Mouse (Mus musculus): ENCODE data around the gene Scn5a. TPM values are rescaled to one million over a fixed set of nuclear protein-coding genes. Genes with fewer than 3 reads are reported as not detected.

Gene Scn5a
- total and polyA plus RNA-seq, 3 experiments: 1.9 to 9.0 (median 4.3) TPM

- Histone ChIP-seq H3K4me2 (ENCODE audit: insufficient read depth, low read depth, poor library complexity, severe bottlenecking) (no peak overlapping the region), H3K36me3 (replicated peaks in 1 of 2; ENCODE audit: control insufficient read depth in 1 of 2, insufficient read depth in 1 of 2, low read length in 1 of 2) (no peaks in the 10 kb centered on the region), H3K27ac (ENCODE audit: insufficient read depth, low read depth) (no peak overlapping the region), H3K9ac (ENCODE audit: insufficient read depth, low read depth) (no peak overlapping the region), H3K27me3 (replicated peaks) (no peaks in the 10 kb centered on the region), H3K4me3 (replicated peaks in 1 of 3; ENCODE audit: low read depth in 2 of 3, low read length in 2 of 3, poor library complexity in 1 of 3) (no peak overlapping the region), H3K79me2 (replicated peaks; ENCODE audit: control insufficient read depth, extremely low read depth, insufficient read depth, poor library complexity, severe bottlenecking) (no peaks in the 10 kb centered on the region), H3K4me1 (ENCODE audit: control insufficient read depth in 1 of 2, insufficient read depth in 2 of 2) (peaks cover 16 to 28% of the 10 kb centered on the region in 2 experiments), H3K9me3 (replicated peaks; ENCODE audit: low read length) (no peaks in the 10 kb centered on the region)
- in situ Hi-C loops (cut with MboI; ENCODE audit: low pct_ligation_motif_present, low pct_unique_long_range_greater_than_20kb, low sequenced_read_pairs) (no loop called here), dilution Hi-C loops (cut with MboI; ENCODE audit: extremely low pct_ligation_motif_present, extremely low pct_unique_long_range_greater_than_20kb, low sequenced_read_pairs) (no loop called here)
- TF ChIP-seq MEF2A (IDR thresholded peaks at IDR 0.05; ENCODE audit: borderline replicate concordance, low read depth, low read length): no peak
- no peak for DNase-seq (ENCODE audit: extremely low read depth)
These were observed 99.5 kb downstream of the Scn5a start for GRCm38 (mm10) chr9:119479297-119479696.

GRCm38 (mm10) chr9:119478345-119478744 is 100.5 kb downstream of the Scn5a start:
- Histone ChIP-seq H3K27me3 (replicated peaks) (no peaks in the 10 kb centered on the region), H3K4me1 (ENCODE audit: control insufficient read depth in 1 of 2, insufficient read depth in 2 of 2) (peaks cover 9 to 18% of the 10 kb centered on the region in 2 experiments), H3K4me2 (ENCODE audit: insufficient read depth, low read depth, poor library complexity, severe bottlenecking) (no peak overlapping the region), H3K4me3 (replicated peaks in 1 of 3; ENCODE audit: low read depth in 2 of 3, low read length in 2 of 3, poor library complexity in 1 of 3) (no peak overlapping the region), H3K36me3 (replicated peaks in 1 of 2; ENCODE audit: control insufficient read depth in 1 of 2, insufficient read depth in 1 of 2, low read length in 1 of 2) (no peaks in the 10 kb centered on the region), H3K9ac (ENCODE audit: insufficient read depth, low read depth) (no peak overlapping the region), H3K27ac (ENCODE audit: insufficient read depth, low read depth) (no peak overlapping the region), H3K9me3 (replicated peaks; ENCODE audit: low read length) (no peaks in the 10 kb centered on the region), H3K79me2 (replicated peaks; ENCODE audit: control insufficient read depth, extremely low read depth, insufficient read depth, poor library complexity, severe bottlenecking) (no peaks in the 10 kb centered on the region)
- in situ Hi-C loops (cut with MboI; ENCODE audit: low pct_ligation_motif_present, low pct_unique_long_range_greater_than_20kb, low sequenced_read_pairs) (no loop called here), dilution Hi-C loops (cut with MboI; ENCODE audit: extremely low pct_ligation_motif_present, extremely low pct_unique_long_range_greater_than_20kb, low sequenced_read_pairs) (no loop called here)
- DNase-seq (ENCODE audit: extremely low read depth): no peak
- no peak for TF ChIP-seq ELF1 (IDR thresholded peaks at IDR 0.05; ENCODE audit: low read depth, low read length)
- no peak for TF ChIP-seq RCOR1 (conservative IDR thresholded peaks at IDR 0.05; ENCODE audit: low read depth, low read length)
- TF ChIP-seq IRF4 (IDR thresholded peaks at IDR 0.05; ENCODE audit: low read depth, low read length): no peak
- no peak for TF ChIP-seq BHLHE40 (IDR thresholded peaks at IDR 0.05; ENCODE audit: low read depth, low read length)
- no peak for TF ChIP-seq JUND (conservative IDR thresholded peaks at IDR 0.05; ENCODE audit: low read depth, low read length)
- TF ChIP-seq ZNF384 (IDR thresholded peaks at IDR 0.05; ENCODE audit: low read depth, low read length): no peak
- no peak for TF ChIP-seq UBTF (IDR thresholded peaks at IDR 0.05; ENCODE audit: low read depth, low read length)
- TF ChIP-seq TCF12 (IDR thresholded peaks at IDR 0.05; ENCODE audit: low read depth, low read length): no peak
- no peak for TF ChIP-seq HCFC1 (IDR thresholded peaks at IDR 0.05; ENCODE audit: low read depth, low read length)
- no peak for TF ChIP-seq GABPA (IDR thresholded peaks at IDR 0.05; ENCODE audit: insufficient replicate concordance, low read depth, low read length)
- no peak for TF ChIP-seq TBP (conservative IDR thresholded peaks at IDR 0.05; ENCODE audit: low read depth, low read length)

GRCm38 (mm10) chr9:119477754-119478153 is 101.1 kb downstream of the Scn5a start:
- Histone ChIP-seq H3K9ac (ENCODE audit: insufficient read depth, low read depth) (no peak overlapping the region), H3K27ac (ENCODE audit: insufficient read depth, low read depth) (no peak overlapping the region), H3K27me3 (replicated peaks) (no peaks in the 10 kb centered on the region), H3K79me2 (replicated peaks; ENCODE audit: control insufficient read depth, extremely low read depth, insufficient read depth, poor library complexity, severe bottlenecking) (no peaks in the 10 kb centered on the region), H3K4me2 (ENCODE audit: insufficient read depth, low read depth, poor library complexity, severe bottlenecking) (no peak overlapping the region), H3K9me3 (replicated peaks; ENCODE audit: low read length) (no peaks in the 10 kb centered on the region), H3K36me3 (replicated peaks in 1 of 2; ENCODE audit: control insufficient read depth in 1 of 2, insufficient read depth in 1 of 2, low read length in 1 of 2) (no peaks in the 10 kb centered on the region), H3K4me1 (ENCODE audit: control insufficient read depth in 1 of 2, insufficient read depth in 2 of 2) (peaks cover 3 to 13% of the 10 kb centered on the region in 2 experiments), H3K4me3 (replicated peaks in 1 of 3; ENCODE audit: low read depth in 2 of 3, low read length in 2 of 3, poor library complexity in 1 of 3) (no peak overlapping the region)
- dilution Hi-C loops (cut with MboI; ENCODE audit: extremely low pct_ligation_motif_present, extremely low pct_unique_long_range_greater_than_20kb, low sequenced_read_pairs): no loop called here
- in situ Hi-C loops (cut with MboI; ENCODE audit: low pct_ligation_motif_present, low pct_unique_long_range_greater_than_20kb, low sequenced_read_pairs): no loop called here
- TF ChIP-seq JUN (IDR thresholded peaks at IDR 0.05; ENCODE audit: insufficient read depth, low read depth, low read length) (no peak), CHD1 (IDR thresholded peaks at IDR 0.05; ENCODE audit: low read depth, low read length) (no peak), MAFK (IDR thresholded peaks at IDR 0.05; ENCODE audit: insufficient replicate concordance, low read length) (no peak), MYC (IDR thresholded peaks at IDR 0.05; ENCODE audit: low read depth, low read length) (no peak), MXI1 (IDR thresholded peaks at IDR 0.05; ENCODE audit: low read depth, low read length) (no peak), MAZ (IDR thresholded peaks at IDR 0.05; ENCODE audit: low read depth, low read length) (no peak), ZKSCAN1 (IDR thresholded peaks at IDR 0.05; ENCODE audit: borderline replicate concordance, low read depth, low read length) (no peak), ELF1 (IDR thresholded peaks at IDR 0.05; ENCODE audit: low read depth, low read length) (no peak), POLR2AphosphoS2 (IDR thresholded peaks at IDR 0.05; ENCODE audit: low read depth, low read length) (no peak), EP300 (IDR thresholded peaks at IDR 0.05; ENCODE audit: low read length) (no peak), PAX5 (IDR thresholded peaks at IDR 0.05; ENCODE audit: low read length) (no peak), USF1 (IDR thresholded peaks at IDR 0.05; ENCODE audit: low read depth, low read length) (no peak), NRF1 (IDR thresholded peaks at IDR 0.05; ENCODE audit: low read depth, low read length) (no peak), IRF4 (IDR thresholded peaks at IDR 0.05; ENCODE audit: low read depth, low read length) (no peak), MAX (IDR thresholded peaks at IDR 0.05; ENCODE audit: low read length) (no peak), ETS1 (conservative IDR thresholded peaks at IDR 0.05; ENCODE audit: low read depth, low read length) (no peak), E2F4 (IDR thresholded peaks at IDR 0.05; ENCODE audit: insufficient replicate concordance, low read depth, low read length) (no peak)
- no peak for DNase-seq (ENCODE audit: extremely low read depth)

Measured in CH12.LX (cell line).